Mouse (Mus musculus): ENCODE measurements around the gene Brpf3. TPM values are rescaled to one million over a fixed set of nuclear protein-coding genes. Genes with fewer than 3 reads are reported as not detected.

The Brpf3 gene
- polyA plus RNA-seq, 1 experiment from 2014 or later, result 5.2 TPM

- H3K4me3 ChIP-seq, result no peak overlapping the region
- 6% methylated on average over 18 of the region's 18 CpGs for WGBS
- H3K9me3 ChIP-seq (replicated peaks), result no peaks in the 10 kb centered on the region
- no peak overlapping the region for H3K9ac ChIP-seq
- peaks cover 18% of the 10 kb centered on the region for H3K27me3 ChIP-seq
- H3K4me1 ChIP-seq (replicated peaks), result peaks cover 18% of the 10 kb centered on the region
- ATAC-seq (replicated peaks; ENCODE audit: insufficient number of reproducible peaks, insufficient read depth, low FRiP score, low read depth), result no peak
- no peak overlapping the region for H3K27ac ChIP-seq
- peak overlapping the region; percentile 41 for H3K4me2 ChIP-seq
- no peaks in the 10 kb centered on the region for H3K36me3 ChIP-seq
These were observed 79.1 kb downstream of the Brpf3 start for GRCm38 (mm10) chr17:28879931-28880391.

GRCm38 (mm10) chr17:28882316-28882715 lies 81.4 kb downstream of the Brpf3 start:
- no peak overlapping the region for H3K27ac ChIP-seq
- peaks cover 6% of the 10 kb centered on the region for H3K4me1 ChIP-seq (replicated peaks)
- H3K36me3 ChIP-seq, result no peaks in the 10 kb centered on the region
- H3K9ac ChIP-seq, result no peak overlapping the region
- H3K4me2 ChIP-seq, result peak overlapping the region; percentile 6; the same call in 1 of the 2 replicates
- WGBS, result 4% methylated on average over 12 of the region's 12 CpGs
- no peak for ATAC-seq (replicated peaks; ENCODE audit: insufficient number of reproducible peaks, insufficient read depth, low FRiP score, low read depth)
- no peaks in the 10 kb centered on the region for H3K9me3 ChIP-seq (replicated peaks)
- no peak overlapping the region for H3K4me3 ChIP-seq
- peaks cover 18% of the 10 kb centered on the region for H3K27me3 ChIP-seq

- ATAC-seq (replicated peaks; ENCODE audit: insufficient number of reproducible peaks, insufficient read depth, low FRiP score, low read depth), result no peak
- Histone ChIP-seq H3K9ac (no peak overlapping the region), H3K27me3 (peaks cover 18% of the 10 kb centered on the region), H3K4me3 (no peak overlapping the region), H3K36me3 (no peaks in the 10 kb centered on the region), H3K9me3 (replicated peaks) (no peaks in the 10 kb centered on the region), H3K4me1 (replicated peaks) (peaks cover 6% of the 10 kb centered on the region), H3K27ac (no peak overlapping the region), H3K4me2 (0 out of 2 replicates have a peak overlapping the region, but pooled peaks have one; percentile 6)
- 51% methylated on average over 8 of the region's 8 CpGs for WGBS
These were observed 81.9 kb downstream of the Brpf3 start for GRCm38 (mm10) chr17:28882810-28883209.

GRCm38 (mm10) chr17:28883941-28884516 lies 83.1 kb downstream of the Brpf3 start:
- 53% methylated on average over 10 of the region's 10 CpGs for WGBS

GRCm38 (mm10) chr17:28885231-28885630 lies 84.3 kb downstream of the Brpf3 start:
- Histone ChIP-seq H3K4me1 (replicated peaks) (peaks cover under 1% of the 10 kb centered on the region), H3K27me3 (peaks cover 15% of the 10 kb centered on the region), H3K9me3 (replicated peaks) (no peaks in the 10 kb centered on the region; the same call in 1 of the 2 replicates), H3K4me2 (no peak overlapping the region), H3K4me3 (no peak overlapping the region), H3K36me3 (no peaks in the 10 kb centered on the region), H3K9ac (no peak overlapping the region), H3K27ac (no peak overlapping the region)
- no peak for ATAC-seq (replicated peaks; ENCODE audit: insufficient number of reproducible peaks, insufficient read depth, low FRiP score, low read depth)
- 86% methylated on average over 8 of the region's 8 CpGs for WGBS

More at GRCm38 (mm10) chr17:28883941-28884516, 83.1 kb downstream of the Brpf3 start:
- no peak overlapping the region for H3K27ac ChIP-seq
- H3K9ac ChIP-seq, result no peak overlapping the region
- peaks cover 15% of the 10 kb centered on the region for H3K27me3 ChIP-seq
- peaks cover 6% of the 10 kb centered on the region for H3K4me1 ChIP-seq (replicated peaks)
- no peak overlapping the region for H3K4me2 ChIP-seq
- H3K9me3 ChIP-seq (replicated peaks), result no peaks in the 10 kb centered on the region
- H3K36me3 ChIP-seq, result no peaks in the 10 kb centered on the region
- no peak for ATAC-seq (replicated peaks; ENCODE audit: insufficient number of reproducible peaks, insufficient read depth, low FRiP score, low read depth)
- no peak overlapping the region for H3K4me3 ChIP-seq

- H3K27me3 ChIP-seq, result peaks cover 4% of the 10 kb centered on the region; the same call in 1 of the 2 replicates
- 85% methylated on average over 8 of the region's 8 CpGs for WGBS
These were observed 85.4 kb downstream of the Brpf3 start for GRCm38 (mm10) chr17:28886266-28886665.

More at GRCm38 (mm10) chr17:28886266-28886665, 85.4 kb downstream of the Brpf3 start:
- H3K9me3 ChIP-seq (replicated peaks), result no peaks in the 10 kb centered on the region; the same call in 1 of the 2 replicates
- no peak for ATAC-seq (replicated peaks; ENCODE audit: insufficient number of reproducible peaks, insufficient read depth, low FRiP score, low read depth)
- no peaks in the 10 kb centered on the region for H3K4me1 ChIP-seq (replicated peaks)
- no peaks in the 10 kb centered on the region for H3K36me3 ChIP-seq
- no peak overlapping the region for H3K9ac ChIP-seq
- H3K27ac ChIP-seq, result no peak overlapping the region
- H3K4me3 ChIP-seq, result no peak overlapping the region
- no peak overlapping the region for H3K4me2 ChIP-seq

Other genes starting within 250 kb of the Brpf3 start
- gene Clps, start 240.3 kb upstream of the Brpf3 start, polyA plus RNA-seq (2015; fragmentation: Nextera tagmentation; extraction: Ambion mirVana), result 1.1 and 1.2 TPM in 2 replicates
- gene Lhfpl5, start 225.4 kb upstream of the Brpf3 start, polyA plus RNA-seq (2015; fragmentation: Nextera tagmentation; extraction: Ambion mirVana), result 0.15 and 0.42 TPM in 2 replicates
- 39.8 and 45.4 TPM in 2 replicates for gene Srpk1, start 178.4 kb upstream of the Brpf3 start, polyA plus RNA-seq (2015; fragmentation: Nextera tagmentation; extraction: Ambion mirVana)
- gene Slc26a8, start 110.9 kb upstream of the Brpf3 start, polyA plus RNA-seq (2015; fragmentation: Nextera tagmentation; extraction: Ambion mirVana), result 0.23 and 0.66 TPM in 2 replicates
- gene Mapk14, start 109.8 kb upstream of the Brpf3 start, polyA plus RNA-seq (2015; fragmentation: Nextera tagmentation; extraction: Ambion mirVana), result 22.0 and 31.1 TPM in 2 replicates
- 1.6 and 2.0 TPM in 2 replicates for gene AC170998.1, start 75.0 kb upstream of the Brpf3 start, polyA plus RNA-seq (2015; fragmentation: Nextera tagmentation; extraction: Ambion mirVana)
- gene Mapk13, start 31.8 kb upstream of the Brpf3 start, polyA plus RNA-seq (2015; fragmentation: Nextera tagmentation; extraction: Ambion mirVana), result 3.6 and 8.6 TPM in 2 replicates
- gene Pnpla1, start 57.3 kb downstream of the Brpf3 start, polyA plus RNA-seq (2015; fragmentation: Nextera tagmentation; extraction: Ambion mirVana), result not detected in 2 replicates
- gene 4930539E08Rik, start 114.2 kb downstream of the Brpf3 start, polyA plus RNA-seq (2015; fragmentation: Nextera tagmentation; extraction: Ambion mirVana), result 0.04 and 0.30 TPM in 2 replicates
- gene Pxt1, start 142.8 kb downstream of the Brpf3 start, polyA plus RNA-seq (2015; fragmentation: Nextera tagmentation; extraction: Ambion mirVana), result 0.18 TPM in 1 of 2 replicates, not detected in the other
- 51.0 and 59.3 TPM in 2 replicates for gene Kctd20, start 150.9 kb downstream of the Brpf3 start, polyA plus RNA-seq (2015; fragmentation: Nextera tagmentation; extraction: Ambion mirVana)
- 73.6 and 78.0 TPM in 2 replicates for gene Stk38, start 206.9 kb downstream of the Brpf3 start, polyA plus RNA-seq (2015; fragmentation: Nextera tagmentation; extraction: Ambion mirVana)
- gene Srsf3, start 231.5 kb downstream of the Brpf3 start, polyA plus RNA-seq (2015; fragmentation: Nextera tagmentation; extraction: Ambion mirVana), result 318 and 332 TPM in 2 replicates

Measured in heart, embryonic 15.5 days (tissue).